Mouse (Mus musculus): ENCODE measurements at regions not wholly inside any gene's neighbourhood (a gene's known extent, or its start where the extent isn't known, plus 50 kb on each side); places are given as distances from the start of the nearest gene placed in this dataset.

- in situ Hi-C loops (cut with MboI; ENCODE audit: low sequenced_read_pairs in 2 of 2, unreplicated experiment in 2 of 2), result no loop called here
- TF ChIP-seq ZC3H11A (IDR thresholded peaks at IDR 0.05; ENCODE audit: borderline replicate concordance, low read depth, low read length) (no peak), MAFK (IDR thresholded peaks at IDR 0.05; ENCODE audit: insufficient read depth, low read depth, low read length) (no peak), CHD2 (IDR thresholded peaks at IDR 0.05; ENCODE audit: low read depth, low read length) (no peak), ZNF384 (IDR thresholded peaks at IDR 0.05; ENCODE audit: low read depth, low read length) (no peak), HCFC1 (IDR thresholded peaks at IDR 0.05; ENCODE audit: borderline replicate concordance, insufficient read depth, low read length) (no peak)
- H3K36me3 ChIP-seq (ENCODE audit: control insufficient read depth, insufficient read depth, low read length, poor library complexity, severe bottlenecking), result no peaks in the 10 kb centered on the region
These were observed 847.2 kb downstream of the Diaph3 start for GRCm38 (mm10) chr14:86293804-86294203.

GRCm38 (mm10) chr14:86293371-86293770 lies 847.7 kb downstream of the Diaph3 start:
- Histone ChIP-seq H3K4me3 (ENCODE audit: insufficient read depth in 1 of 2, low read depth in 1 of 2, low read length in 2 of 2, poor library complexity in 1 of 2, severe bottlenecking in 1 of 2) (no peak overlapping the region), H3K9ac (ENCODE audit: insufficient read depth, low read depth, low read length, poor library complexity, severe bottlenecking) (no peak overlapping the region), H3K36me3 (ENCODE audit: control insufficient read depth, insufficient read depth, low read length, poor library complexity, severe bottlenecking) (no peaks in the 10 kb centered on the region), H3K4me1 (ENCODE audit: control insufficient read depth in 2 of 2, insufficient read depth in 2 of 2, low read length in 2 of 2, poor library complexity in 1 of 2) (no peaks in the 10 kb centered on the region), H3K27ac (ENCODE audit: insufficient read depth, low read depth, low read length, poor library complexity, severe bottlenecking) (no peak overlapping the region), H3K9me3 (ENCODE audit: control insufficient read depth, insufficient read depth, low read depth, low read length) (no peaks in the 10 kb centered on the region)
- no peak for DNase-seq (ENCODE audit: low read depth, low spot score)
- TF ChIP-seq HCFC1 (IDR thresholded peaks at IDR 0.05; ENCODE audit: borderline replicate concordance, insufficient read depth, low read length) (no peak), ZC3H11A (IDR thresholded peaks at IDR 0.05; ENCODE audit: borderline replicate concordance, low read depth, low read length) (no peak), CHD2 (IDR thresholded peaks at IDR 0.05; ENCODE audit: low read depth, low read length) (no peak), MAFK (IDR thresholded peaks at IDR 0.05; ENCODE audit: insufficient read depth, low read depth, low read length) (no peak), ZNF384 (IDR thresholded peaks at IDR 0.05; ENCODE audit: low read depth, low read length) (no peak)
- in situ Hi-C loops (cut with MboI; ENCODE audit: low sequenced_read_pairs in 2 of 2, unreplicated experiment in 2 of 2), result no loop called here

More at GRCm38 (mm10) chr14:86293804-86294203, 847.2 kb downstream of the Diaph3 start:
- Histone ChIP-seq H3K9me3 (ENCODE audit: control insufficient read depth, insufficient read depth, low read depth, low read length) (no peaks in the 10 kb centered on the region), H3K4me3 (ENCODE audit: insufficient read depth in 1 of 2, low read depth in 1 of 2, low read length in 2 of 2, poor library complexity in 1 of 2, severe bottlenecking in 1 of 2) (no peak overlapping the region), H3K4me1 (ENCODE audit: control insufficient read depth in 2 of 2, insufficient read depth in 2 of 2, low read length in 2 of 2, poor library complexity in 1 of 2) (no peaks in the 10 kb centered on the region), H3K27ac (ENCODE audit: insufficient read depth, low read depth, low read length, poor library complexity, severe bottlenecking) (no peak overlapping the region), H3K9ac (ENCODE audit: insufficient read depth, low read depth, low read length, poor library complexity, severe bottlenecking) (no peak overlapping the region)
- no peak for DNase-seq (ENCODE audit: low read depth, low spot score)

- TF ChIP-seq MAFK (IDR thresholded peaks at IDR 0.05; ENCODE audit: insufficient read depth, low read depth, low read length), result no peak
- no peak for TF ChIP-seq ZNF384 (IDR thresholded peaks at IDR 0.05; ENCODE audit: low read depth, low read length)
- TF ChIP-seq ZC3H11A (IDR thresholded peaks at IDR 0.05; ENCODE audit: borderline replicate concordance, low read depth, low read length), result no peak
- no peak for TF ChIP-seq HCFC1 (IDR thresholded peaks at IDR 0.05; ENCODE audit: borderline replicate concordance, insufficient read depth, low read length)
- no peak for TF ChIP-seq CHD2 (IDR thresholded peaks at IDR 0.05; ENCODE audit: low read depth, low read length)
- Histone ChIP-seq H3K36me3 (ENCODE audit: control insufficient read depth, insufficient read depth, low read length, poor library complexity, severe bottlenecking) (no peaks in the 10 kb centered on the region), H3K4me1 (ENCODE audit: control insufficient read depth in 2 of 2, insufficient read depth in 2 of 2, low read length in 2 of 2, poor library complexity in 1 of 2) (no peaks in the 10 kb centered on the region), H3K9ac (ENCODE audit: insufficient read depth, low read depth, low read length, poor library complexity, severe bottlenecking) (no peak overlapping the region), H3K9me3 (ENCODE audit: control insufficient read depth, insufficient read depth, low read depth, low read length) (no peaks in the 10 kb centered on the region), H3K27ac (ENCODE audit: insufficient read depth, low read depth, low read length, poor library complexity, severe bottlenecking) (no peak overlapping the region), H3K4me3 (ENCODE audit: insufficient read depth in 1 of 2, low read depth in 1 of 2, low read length in 2 of 2, poor library complexity in 1 of 2, severe bottlenecking in 1 of 2) (no peak overlapping the region)
- no peak for DNase-seq (ENCODE audit: low read depth, low spot score)
- in situ Hi-C loops (cut with MboI; ENCODE audit: low sequenced_read_pairs in 2 of 2, unreplicated experiment in 2 of 2), result no loop called here
These were observed 850.5 kb downstream of the Diaph3 start for GRCm38 (mm10) chr14:86290556-86290955.

GRCm38 (mm10) chr14:86261640-86262230 lies 879.3 kb downstream of the Diaph3 start:
- Histone ChIP-seq H3K36me3 (ENCODE audit: control insufficient read depth, insufficient read depth, low read length, poor library complexity, severe bottlenecking) (no peaks in the 10 kb centered on the region), H3K9me3 (ENCODE audit: control insufficient read depth, insufficient read depth, low read depth, low read length) (no peaks in the 10 kb centered on the region), H3K4me1 (ENCODE audit: control insufficient read depth in 2 of 2, insufficient read depth in 2 of 2, low read length in 2 of 2, poor library complexity in 1 of 2) (no peaks in the 10 kb centered on the region), H3K27ac (ENCODE audit: insufficient read depth, low read depth, low read length, poor library complexity, severe bottlenecking) (no peak overlapping the region), H3K4me3 (ENCODE audit: insufficient read depth in 1 of 2, low read depth in 1 of 2, low read length in 2 of 2, poor library complexity in 1 of 2, severe bottlenecking in 1 of 2) (no peak overlapping the region), H3K9ac (ENCODE audit: insufficient read depth, low read depth, low read length, poor library complexity, severe bottlenecking) (no peak overlapping the region)
- in situ Hi-C loops (cut with MboI; ENCODE audit: low sequenced_read_pairs in 2 of 2, unreplicated experiment in 2 of 2), result no loop called here
- TF ChIP-seq MAFK (IDR thresholded peaks at IDR 0.05; ENCODE audit: insufficient read depth, low read depth, low read length) (no peak), CHD2 (IDR thresholded peaks at IDR 0.05; ENCODE audit: low read depth, low read length) (no peak), HCFC1 (IDR thresholded peaks at IDR 0.05; ENCODE audit: borderline replicate concordance, insufficient read depth, low read length) (no peak), ZC3H11A (IDR thresholded peaks at IDR 0.05; ENCODE audit: borderline replicate concordance, low read depth, low read length) (no peak), ZNF384 (IDR thresholded peaks at IDR 0.05; ENCODE audit: low read depth, low read length) (no peak)
- DNase-seq (ENCODE audit: low read depth, low spot score), result no peak

All from ES-E14 (cell line).